Mouse (Mus musculus): ENCODE measurements around the gene Kcnmb3. TPM values are rescaled to one million over a fixed set of nuclear protein-coding genes. Genes with fewer than 3 reads are reported as not detected.

Kcnmb3 gene
- total RNA-seq, 2 experiments from 2014 or later = 0.17 to 2.0 TPM

- DNase-seq (ENCODE audit: low spot score in 2 of 2) = no peak
Observed at GRCm38 (mm10) chr3:32495856-32496710, 4.1 kb upstream of the Kcnmb3 start.

GRCm38 (mm10) chr3:32495088-32495770 is 3.2 kb upstream of the Kcnmb3 start:
- DNase-seq (ENCODE audit: low spot score in 2 of 2) = no peak

GRCm38 (mm10) chr3:32494387-32495087 is 2.5 kb upstream of the Kcnmb3 start:
- no peak for DNase-seq (ENCODE audit: low spot score in 2 of 2)

GRCm38 (mm10) chr3:32490928-32491315 is 1.1 kb downstream of the Kcnmb3 start:
- no peak for DNase-seq (ENCODE audit: low spot score in 2 of 2)

GRCm38 (mm10) chr3:32490076-32490927 is 1.7 kb downstream of the Kcnmb3 start:
- no peak for DNase-seq (ENCODE audit: low spot score in 2 of 2)

GRCm38 (mm10) chr3:32488172-32488571 is 3.9 kb downstream of the Kcnmb3 start:
- no peak for DNase-seq (ENCODE audit: low spot score in 2 of 2)

GRCm38 (mm10) chr3:32486543-32486942 is 5.5 kb downstream of the Kcnmb3 start:
- DNase-seq (ENCODE audit: low spot score in 2 of 2) = no peak

GRCm38 (mm10) chr3:32483035-32483434 is 9.0 kb downstream of the Kcnmb3 start:
- DNase-seq (ENCODE audit: low spot score in 2 of 2) = no peak

GRCm38 (mm10) chr3:32479961-32480360 is 12.1 kb downstream of the Kcnmb3 start:
- no peak for DNase-seq (ENCODE audit: low spot score in 2 of 2)

GRCm38 (mm10) chr3:32473184-32473583 is 18.8 kb downstream of the Kcnmb3 start:
- DNase-seq (ENCODE audit: low spot score in 2 of 2) = no peak

- DNase-seq (ENCODE audit: low spot score in 2 of 2) = no peak
Observed at GRCm38 (mm10) chr3:32472191-32472900, 19.7 kb downstream of the Kcnmb3 start.

GRCm38 (mm10) chr3:32471098-32471497 is 20.9 kb downstream of the Kcnmb3 start:
- DNase-seq (ENCODE audit: low spot score in 2 of 2) = no peak

GRCm38 (mm10) chr3:32470449-32470848 is 21.6 kb downstream of the Kcnmb3 start:
- no peak for DNase-seq (ENCODE audit: low spot score in 2 of 2)

GRCm38 (mm10) chr3:32468411-32468810 is 23.6 kb downstream of the Kcnmb3 start:
- no peak for DNase-seq (ENCODE audit: low spot score in 2 of 2)

GRCm38 (mm10) chr3:32467321-32467720 is 24.7 kb downstream of the Kcnmb3 start:
- DNase-seq (ENCODE audit: low spot score in 2 of 2) = no peak

- DNase-seq (ENCODE audit: low spot score in 2 of 2) = peak in 1 of 2 experiments; percentile 46
Observed at GRCm38 (mm10) chr3:32459777-32460176, 32.3 kb downstream of the Kcnmb3 start.

- no peak for DNase-seq (ENCODE audit: low spot score in 2 of 2)
Observed at GRCm38 (mm10) chr3:32454329-32455021, 37.6 kb downstream of the Kcnmb3 start.

- no peak for DNase-seq (ENCODE audit: low spot score in 2 of 2)
Observed at GRCm38 (mm10) chr3:32441710-32442109, 50.3 kb downstream of the Kcnmb3 start.

GRCm38 (mm10) chr3:32438716-32439115 is 53.3 kb downstream of the Kcnmb3 start:
- no peak for DNase-seq (ENCODE audit: low spot score in 2 of 2)

- DNase-seq (ENCODE audit: low spot score in 2 of 2) = no peak
Observed at GRCm38 (mm10) chr3:32437820-32438219, 54.2 kb downstream of the Kcnmb3 start.

Measured in adrenal gland, postnatal 4 days (tissue).